Mouse (Mus musculus): ENCODE results near the gene Tmco4. TPM values are rescaled to one million over a fixed set of nuclear protein-coding genes. Genes with fewer than 3 reads are reported as not detected.

The Tmco4 gene
- polyA plus RNA-seq, 1 experiment: 3.2 TPM

GRCm38 (mm10) chr4:139044566-139044965, 71.9 kb downstream of the Tmco4 start:
- H3K27me3 ChIP-seq (replicated peaks): peaks cover 18% of the 10 kb centered on the region
- no peaks in the 10 kb centered on the region for H3K4me1 ChIP-seq
- peaks cover 35% of the 10 kb centered on the region for H3K9me3 ChIP-seq
- no peak overlapping the region for H3K4me3 ChIP-seq (replicated peaks)
- TF ChIP-seq FLI1 (IDR thresholded peaks at IDR 0.05; ENCODE audit: low read length): no peak
- TF ChIP-seq GATA1 (IDR thresholded peaks at IDR 0.05; ENCODE audit: borderline replicate concordance, low read length): no peak
- H3K36me3 ChIP-seq (replicated peaks; ENCODE audit: low read length): no peaks in the 10 kb centered on the region

- Histone ChIP-seq H3K36me3 (replicated peaks; ENCODE audit: low read length) (no peaks in the 10 kb centered on the region), H3K9me3 (peaks cover 35% of the 10 kb centered on the region), H3K27me3 (replicated peaks) (peaks cover 16% of the 10 kb centered on the region), H3K4me3 (replicated peaks) (no peak overlapping the region), H3K4me1 (no peaks in the 10 kb centered on the region)
- TF ChIP-seq GATA1 (IDR thresholded peaks at IDR 0.05; ENCODE audit: borderline replicate concordance, low read length): no peak
- TF ChIP-seq FLI1 (IDR thresholded peaks at IDR 0.05; ENCODE audit: low read length): no peak
These were observed 73.7 kb downstream of the Tmco4 start for GRCm38 (mm10) chr4:139046354-139046753.

- TF ChIP-seq FLI1 (IDR thresholded peaks at IDR 0.05; ENCODE audit: low read length) (no peak), GATA1 (IDR thresholded peaks at IDR 0.05; ENCODE audit: borderline replicate concordance, low read length) (no peak)
- Histone ChIP-seq H3K9me3 (peaks cover 35% of the 10 kb centered on the region), H3K27me3 (replicated peaks) (peaks cover 23% of the 10 kb centered on the region), H3K4me1 (no peaks in the 10 kb centered on the region; the same call in 1 of the 2 replicates), H3K4me3 (replicated peaks) (no peak overlapping the region), H3K36me3 (replicated peaks; ENCODE audit: low read length) (no peaks in the 10 kb centered on the region)
These were observed 75.8 kb downstream of the Tmco4 start for GRCm38 (mm10) chr4:139048518-139048917.

- no peaks in the 10 kb centered on the region; the same call in 1 of the 2 replicates for H3K4me1 ChIP-seq
- H3K36me3 ChIP-seq (replicated peaks; ENCODE audit: low read length): no peaks in the 10 kb centered on the region
- H3K27me3 ChIP-seq (replicated peaks): peaks cover 34% of the 10 kb centered on the region
- no peak overlapping the region for H3K4me3 ChIP-seq (replicated peaks)
- TF ChIP-seq FLI1 (IDR thresholded peaks at IDR 0.05; ENCODE audit: low read length) (no peak), GATA1 (IDR thresholded peaks at IDR 0.05; ENCODE audit: borderline replicate concordance, low read length) (no peak)
- H3K9me3 ChIP-seq: peaks cover 9% of the 10 kb centered on the region
These were observed 80.1 kb downstream of the Tmco4 start for GRCm38 (mm10) chr4:139052796-139053195.

GRCm38 (mm10) chr4:139053391-139053790, 80.7 kb downstream of the Tmco4 start:
- Histone ChIP-seq H3K27me3 (replicated peaks) (peaks cover 35% of the 10 kb centered on the region), H3K4me1 (no peaks in the 10 kb centered on the region; the same call in 1 of the 2 replicates), H3K36me3 (replicated peaks; ENCODE audit: low read length) (no peaks in the 10 kb centered on the region), H3K4me3 (replicated peaks) (no peak overlapping the region), H3K9me3 (peaks cover 3% of the 10 kb centered on the region)
- no peak for TF ChIP-seq GATA1 (IDR thresholded peaks at IDR 0.05; ENCODE audit: borderline replicate concordance, low read length)

- TF ChIP-seq FLI1 (IDR thresholded peaks at IDR 0.05; ENCODE audit: low read length) (no peak), GATA1 (IDR thresholded peaks at IDR 0.05; ENCODE audit: borderline replicate concordance, low read length) (no peak)
- Histone ChIP-seq H3K27me3 (replicated peaks) (peaks cover 35% of the 10 kb centered on the region), H3K36me3 (replicated peaks; ENCODE audit: low read length) (no peaks in the 10 kb centered on the region), H3K4me3 (replicated peaks) (no peak overlapping the region), H3K4me1 (no peaks in the 10 kb centered on the region; the same call in 1 of the 2 replicates), H3K9me3 (no peaks in the 10 kb centered on the region)
These were observed 81.7 kb downstream of the Tmco4 start for GRCm38 (mm10) chr4:139054300-139054923.

- no peaks in the 10 kb centered on the region for H3K36me3 ChIP-seq (replicated peaks; ENCODE audit: low read length)
- no peaks in the 10 kb centered on the region for H3K9me3 ChIP-seq
- H3K4me1 ChIP-seq: no peaks in the 10 kb centered on the region; the same call in 1 of the 2 replicates
- no peak for TF ChIP-seq GATA1 (IDR thresholded peaks at IDR 0.05; ENCODE audit: borderline replicate concordance, low read length)
- no peak for TF ChIP-seq FLI1 (IDR thresholded peaks at IDR 0.05; ENCODE audit: low read length)
- no peak overlapping the region for H3K4me3 ChIP-seq (replicated peaks)
- H3K27me3 ChIP-seq (replicated peaks): peaks cover 42% of the 10 kb centered on the region
These were observed 82.6 kb downstream of the Tmco4 start for GRCm38 (mm10) chr4:139055336-139055735.

- TF ChIP-seq GATA1 (IDR thresholded peaks at IDR 0.05; ENCODE audit: borderline replicate concordance, low read length) (no peak), FLI1 (IDR thresholded peaks at IDR 0.05; ENCODE audit: low read length) (no peak)
- no peaks in the 10 kb centered on the region for H3K36me3 ChIP-seq (replicated peaks; ENCODE audit: low read length)
These were observed 83.1 kb downstream of the Tmco4 start for GRCm38 (mm10) chr4:139055744-139056143.

GRCm38 (mm10) chr4:139057291-139057690, 84.6 kb downstream of the Tmco4 start:
- no peaks in the 10 kb centered on the region for H3K36me3 ChIP-seq (replicated peaks; ENCODE audit: low read length)
- TF ChIP-seq GATA1 (IDR thresholded peaks at IDR 0.05; ENCODE audit: borderline replicate concordance, low read length) (no peak), FLI1 (IDR thresholded peaks at IDR 0.05; ENCODE audit: low read length) (no peak)
- H3K4me1 ChIP-seq: no peaks in the 10 kb centered on the region; the same call in 1 of the 2 replicates
- no peaks in the 10 kb centered on the region for H3K9me3 ChIP-seq
- no peak overlapping the region for H3K4me3 ChIP-seq (replicated peaks)
- peaks cover 39% of the 10 kb centered on the region for H3K27me3 ChIP-seq (replicated peaks)

More at GRCm38 (mm10) chr4:139055744-139056143, 83.1 kb downstream of the Tmco4 start:
- peaks cover 43% of the 10 kb centered on the region for H3K27me3 ChIP-seq (replicated peaks)
- H3K9me3 ChIP-seq: no peaks in the 10 kb centered on the region
- H3K4me1 ChIP-seq: no peaks in the 10 kb centered on the region; the same call in 1 of the 2 replicates
- no peak overlapping the region for H3K4me3 ChIP-seq (replicated peaks)

- Histone ChIP-seq H3K4me3 (replicated peaks) (no peak overlapping the region), H3K27me3 (replicated peaks) (peaks cover 40% of the 10 kb centered on the region), H3K36me3 (replicated peaks; ENCODE audit: low read length) (no peaks in the 10 kb centered on the region), H3K9me3 (no peaks in the 10 kb centered on the region), H3K4me1 (no peaks in the 10 kb centered on the region)
- TF ChIP-seq GATA1 (IDR thresholded peaks at IDR 0.05; ENCODE audit: borderline replicate concordance, low read length): no peak
- TF ChIP-seq FLI1 (IDR thresholded peaks at IDR 0.05; ENCODE audit: low read length): no peak
These were observed 85.3 kb downstream of the Tmco4 start for GRCm38 (mm10) chr4:139058029-139058428.
